Mouse (Mus musculus): ENCODE results near the gene Cnbd2. TPM values are rescaled to one million over a fixed set of nuclear protein-coding genes. Genes with fewer than 3 reads are reported as not detected.

Cnbd2 gene
- polyA plus RNA-seq (2017; shearing (Covaris generic)): 1 to 10 TPM; 3.1 to 6.4 TPM

DNA sequence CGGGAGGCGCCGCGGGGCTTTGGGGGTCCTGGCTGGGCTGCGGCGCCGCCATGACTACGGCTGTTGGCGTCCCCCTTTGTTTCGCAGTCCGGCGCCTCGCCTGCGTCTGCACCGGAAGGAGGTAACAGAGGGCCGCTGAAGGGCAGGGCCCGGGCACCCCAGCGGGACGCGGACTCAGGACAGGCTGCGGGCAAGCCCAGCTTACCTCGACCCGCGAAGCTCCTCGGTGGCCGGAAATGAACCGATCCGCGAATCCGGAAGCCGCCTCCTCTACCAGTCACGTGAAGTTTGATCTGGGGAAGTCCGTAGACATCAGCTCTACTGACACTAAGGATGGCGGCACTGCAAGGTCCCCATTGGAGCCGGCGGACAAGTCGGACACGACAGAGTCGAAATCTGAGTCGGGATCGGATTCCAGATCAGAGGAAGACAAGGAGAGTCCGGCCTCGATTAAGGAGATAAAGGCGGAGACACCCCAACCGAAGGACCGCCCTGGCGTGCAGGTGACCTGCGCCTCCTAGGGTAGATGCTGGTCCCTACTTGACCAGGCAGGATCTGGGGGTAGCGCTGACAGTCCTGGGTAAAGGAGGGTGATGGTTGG, at the start of gene Cnbd2, which contains the start of gene Scand1:
Gene Cnbd2 (plus strand): TSS at position 3 of the 601 bp plus-strand sequence.
Gene Scand1 (minus strand): TSS at position 408 of the 601 bp plus-strand sequence.
- ATAC-seq: peak; percentile 94

DNA sequence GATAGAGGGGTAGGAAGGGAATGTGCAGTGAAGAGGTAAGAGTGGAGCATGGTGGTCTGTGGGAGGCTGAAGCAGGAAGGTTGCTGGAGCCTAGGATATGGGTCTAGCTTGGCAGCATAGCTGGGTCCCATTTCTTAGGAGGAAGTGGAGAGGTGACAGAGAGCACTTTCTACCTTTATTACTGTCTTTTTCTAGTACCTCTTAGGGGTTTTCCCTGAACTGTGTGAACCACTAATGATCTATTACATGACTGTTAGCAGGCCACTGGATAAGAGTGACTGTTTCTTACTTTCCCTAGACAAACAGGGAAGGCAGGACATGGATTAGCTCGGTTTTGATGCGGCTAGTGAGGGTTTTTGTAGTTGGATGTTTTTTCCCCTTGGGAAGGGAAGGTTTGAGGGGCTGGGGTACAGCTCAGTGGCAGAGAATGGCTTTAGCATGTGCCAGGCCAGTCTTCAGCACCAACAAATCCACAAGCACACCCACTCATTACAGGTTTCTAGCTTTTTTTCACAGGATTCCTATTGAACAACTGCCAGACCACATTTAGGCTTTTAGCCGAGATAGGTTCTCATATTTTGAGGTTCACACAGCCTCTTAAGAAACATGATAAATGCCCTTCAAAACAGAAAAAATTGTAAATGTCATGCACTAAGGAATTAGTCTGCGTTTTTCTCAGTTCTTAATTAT, 48.8 kb upstream of the Cnbd2 start:
- ATAC-seq: peak; percentile 55

DNA sequence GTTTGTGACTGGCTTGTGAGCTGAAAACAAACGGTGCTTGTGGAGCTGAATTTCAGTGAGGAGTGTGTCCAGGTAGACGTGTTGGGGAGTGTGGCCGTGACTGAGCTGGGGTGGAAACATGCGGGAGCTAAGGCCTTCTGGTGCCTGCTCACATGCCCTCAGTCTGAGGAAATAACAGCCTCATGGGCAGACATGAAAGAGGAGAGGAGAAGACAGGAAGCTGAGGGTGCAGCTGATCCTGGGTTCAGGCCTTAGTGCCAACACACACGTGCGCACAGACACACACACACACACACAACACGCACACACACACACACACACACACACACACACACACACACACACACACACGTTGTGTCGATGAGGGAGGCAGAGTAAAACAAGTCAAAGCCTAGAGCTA, 44.5 kb upstream of the Cnbd2 start:
- ATAC-seq: no peak

DNA sequence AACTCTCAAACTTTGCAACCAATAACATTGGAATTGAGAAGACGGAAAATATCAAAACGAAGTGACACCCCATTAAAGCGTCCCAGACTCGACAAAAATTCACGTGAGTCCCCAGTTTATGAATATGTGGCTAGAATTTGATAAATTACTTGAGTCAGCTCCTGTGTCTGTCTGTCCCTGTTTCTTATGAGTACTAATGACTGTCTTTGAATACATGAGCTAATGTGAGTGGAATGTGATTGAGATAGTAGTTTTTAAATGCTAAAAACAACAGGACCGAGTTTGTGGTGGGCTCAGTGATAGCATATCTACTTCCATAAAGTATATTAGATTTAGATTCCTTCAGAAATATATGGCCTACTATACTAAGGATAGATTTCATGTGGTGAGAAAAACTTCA, 39.5 kb upstream of the Cnbd2 start:
- ATAC-seq: no peak

DNA sequence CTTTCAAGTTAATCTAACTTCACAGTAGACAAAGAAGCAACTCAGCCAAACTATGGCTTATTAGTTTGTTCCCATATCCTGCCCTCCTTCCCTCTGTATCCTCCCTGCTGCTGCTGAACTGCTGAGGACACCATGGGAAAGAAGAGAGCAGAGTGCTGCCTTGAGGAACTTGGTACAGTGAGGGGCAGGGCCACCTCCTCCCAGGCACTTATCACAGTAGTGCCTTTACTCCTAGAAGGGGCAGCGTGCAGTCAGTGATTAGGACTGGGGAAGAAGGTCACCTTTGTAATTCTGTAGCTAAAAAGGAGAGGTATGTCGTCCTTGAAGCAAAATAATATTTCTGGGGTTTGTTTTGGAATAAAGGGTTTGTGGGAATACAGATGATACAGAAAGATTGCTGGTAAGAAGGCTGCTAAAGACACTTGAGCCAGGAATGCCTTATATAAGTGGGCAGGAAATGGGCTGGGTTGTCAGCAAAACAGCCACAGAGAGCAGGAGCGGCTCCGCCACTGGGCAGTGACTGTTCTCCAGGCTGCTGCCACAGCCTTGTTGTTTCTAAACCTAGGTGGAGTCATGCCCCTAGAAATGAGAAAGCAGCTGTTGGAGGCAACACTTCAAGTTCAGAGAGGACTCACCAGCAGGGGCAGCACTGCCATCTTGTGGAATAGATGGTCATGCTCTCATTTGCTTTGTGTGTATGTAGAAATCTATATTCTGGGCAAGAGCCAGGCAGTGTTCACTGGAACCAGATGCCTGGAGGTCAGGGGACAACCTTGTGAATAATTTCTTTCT, 33.7 kb upstream of the Cnbd2 start:
- ATAC-seq: peak; percentile 73

DNA sequence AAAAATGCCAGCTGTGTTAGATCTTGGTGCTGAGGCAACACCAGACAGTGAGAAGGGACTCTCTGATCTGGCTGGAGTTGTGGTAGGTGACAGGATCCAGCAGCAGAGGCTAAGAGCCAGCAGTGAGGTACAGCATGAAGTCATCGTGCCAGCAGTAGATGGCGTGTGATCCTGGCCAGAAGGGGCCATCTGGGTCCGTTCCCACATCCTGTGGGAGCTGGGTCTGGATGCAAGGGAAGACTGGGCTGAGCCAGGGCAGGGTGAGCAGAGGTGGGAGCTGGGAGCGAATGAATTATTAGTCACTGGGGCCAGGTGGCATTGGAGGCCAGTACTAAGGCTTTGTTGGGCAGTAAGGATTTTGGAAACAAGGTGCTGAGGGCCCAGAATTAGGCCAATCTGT, 30.9 kb upstream of the Cnbd2 start:
- no peak for ATAC-seq

DNA sequence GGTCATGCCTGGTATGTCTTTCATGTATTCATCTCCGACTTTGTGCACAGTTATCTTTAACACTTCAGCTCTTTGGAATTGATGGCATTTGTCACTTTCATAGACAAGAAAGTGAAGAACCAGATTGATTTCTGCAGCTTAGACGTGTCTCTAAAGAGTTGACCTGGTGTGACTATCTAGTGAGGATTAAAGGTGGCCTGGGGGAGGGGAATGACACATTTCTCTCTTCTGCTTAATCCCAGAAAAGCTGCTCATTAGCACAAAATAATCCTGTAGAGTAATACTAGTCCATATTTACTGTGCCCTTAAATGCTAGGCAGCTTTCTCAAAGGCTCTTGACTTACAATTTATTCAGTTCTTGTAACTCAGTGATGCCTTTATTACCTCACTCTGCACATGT, 26.9 kb upstream of the Cnbd2 start:
- no peak for ATAC-seq

DNA sequence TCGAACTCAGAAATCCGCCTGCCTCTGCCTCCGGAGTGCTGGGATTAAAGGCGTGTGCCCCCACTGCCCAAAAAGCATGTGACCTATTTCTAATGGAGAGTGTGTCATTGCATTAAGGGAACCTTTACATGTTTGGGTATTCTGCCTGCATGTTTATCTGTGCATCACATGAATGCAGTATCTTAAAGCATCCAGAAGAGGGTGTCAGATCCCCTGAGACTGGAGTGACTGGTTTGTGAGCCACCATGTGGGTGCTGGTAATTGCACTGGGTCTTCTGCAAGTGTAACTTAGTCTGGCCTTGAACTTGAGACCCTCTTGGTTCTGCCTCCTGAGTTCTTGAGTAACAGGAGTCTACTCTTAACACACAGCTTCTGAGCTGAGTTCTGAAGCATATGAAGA, 25.4 kb upstream of the Cnbd2 start:
- ATAC-seq: no peak

DNA sequence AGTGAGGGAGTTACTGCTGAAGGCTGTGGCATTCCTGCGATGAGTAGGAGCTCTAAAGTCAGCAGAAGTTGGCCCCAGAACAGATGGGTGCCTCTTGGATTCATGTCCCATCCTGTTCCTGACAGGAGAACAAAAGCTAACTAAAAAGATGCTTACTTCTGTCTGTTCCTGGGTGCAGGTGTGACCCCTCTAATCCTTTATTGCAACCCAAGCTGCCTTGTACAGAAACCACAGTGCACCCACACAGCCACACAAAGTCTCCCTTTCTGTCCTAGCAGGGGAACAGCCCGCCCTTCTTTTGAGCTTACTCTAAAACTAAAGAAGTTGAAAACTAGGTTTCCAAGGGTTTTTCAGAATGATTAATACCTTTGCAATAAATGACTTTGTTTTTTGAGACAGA, 23.9 kb upstream of the Cnbd2 start:
- no peak for ATAC-seq

DNA sequence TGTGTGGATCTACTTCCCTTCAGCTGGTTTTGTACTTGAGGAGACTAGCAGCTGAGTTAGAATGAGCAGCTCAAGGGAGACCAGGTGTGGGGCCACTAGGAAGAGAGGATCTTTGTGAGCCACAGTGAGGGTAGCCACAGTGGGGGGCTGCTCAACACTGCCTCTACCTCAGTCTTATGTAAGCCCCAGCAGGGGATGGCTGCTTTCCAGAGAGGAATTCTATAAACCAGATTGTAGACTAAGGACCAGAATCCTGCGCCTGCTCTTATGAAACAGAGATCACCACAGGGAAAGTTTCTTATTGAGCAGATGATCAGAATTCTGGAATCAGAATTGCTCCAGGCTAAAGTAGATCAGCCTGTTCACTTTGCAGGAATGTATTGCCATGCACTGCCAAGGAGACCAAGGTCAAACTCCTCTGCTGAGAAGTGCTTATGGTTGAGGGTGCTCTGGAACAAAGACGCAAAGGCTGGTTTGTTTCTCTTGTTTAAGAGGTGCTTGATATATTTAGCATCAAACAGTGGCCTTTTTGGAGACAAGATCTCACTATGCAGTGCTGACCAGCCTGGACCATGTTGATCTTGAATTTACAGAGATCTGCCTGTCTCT, 22.4 kb upstream of the Cnbd2 start:
- ATAC-seq: no peak

DNA sequence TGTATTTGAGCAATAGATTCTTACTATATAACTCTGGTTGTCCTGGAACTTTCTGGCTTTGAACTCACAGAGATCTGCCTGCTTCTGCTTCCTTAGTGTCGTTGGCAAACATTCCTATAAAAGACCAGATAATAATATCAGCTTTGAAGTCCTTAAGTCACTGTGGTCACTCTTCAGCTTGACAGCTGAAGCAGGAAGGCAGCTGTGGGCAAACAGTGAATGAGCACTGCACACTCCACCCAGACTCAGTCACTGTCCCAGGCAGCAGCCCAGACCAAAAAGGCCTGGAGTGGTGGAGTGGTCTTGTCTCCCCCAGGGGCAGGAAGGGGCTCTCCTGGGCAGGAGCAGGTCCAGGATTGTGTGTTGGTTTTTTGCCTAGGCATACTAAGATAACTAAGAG, 20.1 kb upstream of the Cnbd2 start:
- no peak for ATAC-seq

DNA sequence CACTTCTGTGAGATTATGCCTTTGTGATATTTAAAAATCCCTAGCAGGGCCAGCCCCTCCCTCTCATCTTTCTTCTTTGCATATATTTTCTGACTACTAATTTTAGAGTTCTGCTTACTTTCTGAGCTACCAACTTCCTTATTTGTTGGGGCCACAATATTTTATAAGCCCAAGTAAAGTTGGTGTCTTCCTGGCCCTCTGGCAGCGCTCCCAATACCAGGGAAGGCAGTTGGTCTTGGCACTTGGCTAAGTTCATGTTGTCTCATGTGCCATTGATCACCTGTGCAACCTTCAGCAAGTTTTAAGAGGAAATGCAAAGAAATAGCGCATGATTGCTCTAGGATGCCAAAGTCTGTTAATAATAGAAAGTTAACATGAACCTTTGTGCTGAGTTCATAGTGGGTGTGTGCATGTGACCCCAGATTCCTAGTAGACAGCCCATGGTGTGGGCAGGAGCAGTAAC, 16.5 kb upstream of the Cnbd2 start:
- ATAC-seq: no peak

DNA sequence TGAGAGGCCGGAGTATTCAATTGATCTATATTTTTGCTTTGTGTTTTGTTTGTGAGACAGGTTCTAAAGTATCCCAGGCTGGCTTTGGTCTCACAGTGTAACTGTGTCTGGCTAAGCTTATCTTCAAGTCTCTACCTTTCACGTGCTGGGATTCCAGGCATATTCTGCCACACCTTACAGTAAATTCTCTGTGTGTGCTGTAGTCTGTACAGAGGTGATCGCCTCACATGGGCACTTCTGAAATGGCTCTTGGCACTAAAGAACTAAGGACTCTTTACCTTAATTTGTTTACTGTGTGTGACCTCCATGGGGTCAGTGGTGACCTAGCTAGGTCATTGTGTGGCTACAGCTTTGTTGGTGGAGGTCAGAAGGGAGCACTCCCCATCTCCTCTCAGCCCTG, 15.9 kb upstream of the Cnbd2 start:
- ATAC-seq: no peak

DNA sequence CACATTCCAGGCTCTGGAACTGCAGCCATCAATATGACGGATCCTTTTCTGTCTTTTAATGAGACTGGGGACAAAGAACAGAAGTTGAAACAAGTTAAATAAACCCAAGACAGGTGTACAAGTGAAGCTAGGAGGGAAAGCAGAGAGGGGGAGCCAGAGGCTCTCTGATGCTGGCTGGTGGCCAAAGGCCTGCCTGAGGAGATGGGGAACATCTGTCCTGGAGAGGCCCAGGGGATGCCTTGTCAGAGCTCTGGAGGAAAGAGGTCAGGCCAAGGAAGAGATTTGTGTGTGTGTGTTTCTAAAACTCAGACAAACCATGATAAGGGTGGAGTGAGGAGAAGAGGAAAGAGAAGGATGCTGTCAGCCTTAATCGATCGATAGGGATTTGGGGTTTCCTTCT, 14.4 kb upstream of the Cnbd2 start:
- ATAC-seq: no peak

DNA sequence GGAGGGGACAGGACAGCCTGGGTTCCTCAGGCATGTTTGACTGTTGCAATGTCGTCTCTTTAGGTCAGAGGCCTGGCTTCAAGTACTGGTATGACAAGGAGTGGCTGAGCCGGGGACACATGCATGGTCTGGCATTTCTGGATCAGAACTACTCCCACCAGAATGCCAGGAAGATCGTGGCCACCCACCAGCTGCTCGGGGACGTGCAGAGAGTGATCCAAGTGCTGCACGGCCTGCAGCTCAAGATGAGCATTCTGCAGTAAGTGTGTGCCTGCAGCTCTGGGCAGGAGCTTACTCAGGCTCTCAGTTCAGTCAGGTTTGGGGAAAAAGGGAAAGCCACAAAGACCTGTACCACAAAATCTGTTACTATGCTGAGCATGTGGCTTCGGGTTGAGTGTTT, 13.6 kb upstream of the Cnbd2 start:
- ATAC-seq: no peak

DNA sequence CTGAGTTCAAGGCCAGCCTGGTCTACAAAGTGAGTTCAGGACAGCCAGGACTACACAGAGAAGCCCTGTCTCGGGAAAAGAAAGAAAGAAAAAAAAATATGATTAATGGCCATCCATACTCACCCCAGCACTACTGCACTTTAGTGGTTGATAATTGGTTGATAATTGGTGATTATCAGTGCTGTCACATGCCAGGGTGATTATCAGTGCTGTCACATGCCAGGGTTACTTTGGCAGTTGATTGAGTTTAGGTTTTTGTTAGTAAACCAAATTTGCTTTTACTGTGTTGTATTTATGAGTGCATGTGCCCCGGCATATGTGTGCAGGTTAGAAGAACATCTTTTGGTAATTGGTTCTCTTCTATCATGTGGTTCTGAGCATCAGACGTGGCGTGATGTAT, 10.0 kb upstream of the Cnbd2 start:
- no peak for ATAC-seq

DNA sequence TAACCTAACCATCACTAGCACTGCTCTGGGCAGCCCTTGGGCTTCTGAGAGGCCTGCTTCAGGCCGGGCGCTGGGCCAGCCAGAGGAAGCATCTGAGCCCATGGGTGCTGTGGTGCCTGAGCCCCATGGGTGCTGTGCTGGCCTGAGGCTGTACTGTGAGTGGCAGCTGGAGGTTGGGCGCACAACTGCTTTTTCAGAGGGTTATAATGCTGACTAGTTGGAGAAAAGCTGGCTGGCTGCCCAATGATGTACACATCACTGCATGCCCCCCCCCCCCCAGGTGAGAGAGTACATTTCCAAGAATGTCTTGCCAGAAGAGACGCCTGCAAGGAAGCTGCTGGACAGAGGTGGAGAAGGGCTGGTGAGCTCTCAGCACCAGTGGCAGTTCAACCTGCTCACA, 7.7 kb upstream of the Cnbd2 start:
- no peak for ATAC-seq

DNA sequence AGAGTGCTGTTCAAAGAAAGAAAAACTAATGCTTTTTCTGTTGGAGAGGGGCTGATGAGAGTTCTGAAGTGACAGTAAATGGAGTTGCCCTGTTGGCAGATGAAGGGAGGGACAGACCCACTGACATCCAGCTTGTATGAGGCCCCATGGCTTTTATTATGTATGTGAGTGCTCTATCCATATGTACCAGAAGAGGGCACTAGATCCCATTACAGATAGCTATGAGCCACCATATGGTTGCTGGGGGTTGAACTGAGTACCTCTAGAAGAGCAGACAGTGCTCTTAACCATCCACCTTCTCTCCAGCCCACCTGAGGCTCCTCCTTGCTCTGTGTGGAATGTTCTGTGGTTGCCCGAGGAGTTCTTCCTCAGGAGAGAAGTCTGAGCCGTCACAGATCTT, 6.3 kb upstream of the Cnbd2 start:
- no peak for ATAC-seq

DNA sequence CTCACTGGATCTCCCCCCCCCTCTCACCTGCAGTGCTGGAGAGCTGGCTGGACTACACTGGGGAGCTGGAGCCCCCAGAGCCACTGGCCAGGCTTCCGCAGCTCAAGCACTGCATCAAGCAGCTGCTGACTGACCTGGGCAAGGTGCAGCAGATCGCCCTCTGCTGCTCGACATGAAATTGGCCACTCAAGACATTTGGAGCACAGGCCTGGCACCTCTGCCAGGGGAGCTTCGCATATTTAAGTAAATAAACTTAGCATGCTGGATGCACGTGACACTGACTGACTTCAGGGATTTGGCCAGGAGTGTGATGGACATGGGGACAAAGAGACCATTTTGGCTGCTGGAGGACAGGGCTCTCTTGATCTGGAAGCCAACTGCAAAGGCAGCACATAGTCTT, 4.8 kb upstream of the Cnbd2 start:
- no peak for ATAC-seq

DNA sequence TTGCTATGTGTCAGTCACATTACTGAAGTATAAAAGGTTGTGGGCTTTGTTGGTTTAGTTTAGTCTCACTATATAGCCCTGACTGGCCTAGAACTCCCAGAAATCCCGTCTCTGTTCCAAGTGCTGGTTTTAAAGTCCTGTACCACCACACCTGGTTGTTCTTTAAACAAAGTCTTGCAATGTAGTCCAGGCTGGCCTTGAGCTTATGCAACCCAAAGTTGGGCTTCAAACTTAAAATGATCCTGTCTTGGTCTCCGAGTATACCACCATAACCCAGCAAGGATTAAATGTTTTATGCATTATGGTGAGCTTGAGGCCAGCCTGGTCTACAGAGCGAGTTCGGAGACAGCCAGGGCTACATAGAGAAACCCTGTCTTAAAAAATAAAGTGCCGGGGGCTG, 2.2 kb upstream of the Cnbd2 start:
- ATAC-seq: no peak

DNA sequence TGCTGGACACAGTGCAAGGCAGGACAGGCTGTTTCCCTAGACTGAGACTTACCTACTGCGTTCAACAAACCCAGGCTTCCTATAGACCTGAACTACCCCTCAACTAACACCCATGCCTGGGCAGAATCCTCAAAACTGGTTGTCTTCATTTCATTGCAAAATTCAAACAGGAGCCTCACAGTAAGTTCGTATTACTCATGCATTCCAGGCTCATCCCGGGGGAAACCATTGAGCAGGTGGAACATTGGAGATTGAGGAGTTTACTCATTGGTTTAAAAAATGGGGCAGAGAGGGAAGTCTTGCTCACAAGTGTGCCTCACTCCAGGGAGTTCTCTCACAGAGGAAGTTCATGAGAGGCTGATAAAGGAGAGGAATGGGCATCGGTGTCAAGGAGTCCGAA, 1.6 kb upstream of the Cnbd2 start:
- ATAC-seq: no peak

DNA sequence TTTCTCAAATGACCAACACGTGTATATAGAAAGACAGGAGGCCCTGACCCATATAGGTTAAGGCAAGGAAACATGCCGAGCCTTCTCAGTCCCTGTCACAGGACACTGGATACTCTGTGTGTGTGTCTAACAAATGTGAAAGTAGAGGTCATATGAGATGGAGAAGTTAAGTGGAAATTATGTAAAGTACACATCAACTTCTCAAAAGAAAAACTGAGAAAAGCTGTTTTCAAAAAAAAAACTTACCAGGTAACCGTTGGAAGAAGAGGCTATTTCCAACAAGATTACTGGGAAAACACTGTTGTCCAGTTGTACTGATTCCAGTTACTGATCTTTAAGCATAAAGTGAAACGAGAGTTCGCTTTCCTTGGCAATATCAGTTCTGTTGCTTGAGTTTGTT, 1.2 kb upstream of the Cnbd2 start:
- ATAC-seq: no peak

DNA sequence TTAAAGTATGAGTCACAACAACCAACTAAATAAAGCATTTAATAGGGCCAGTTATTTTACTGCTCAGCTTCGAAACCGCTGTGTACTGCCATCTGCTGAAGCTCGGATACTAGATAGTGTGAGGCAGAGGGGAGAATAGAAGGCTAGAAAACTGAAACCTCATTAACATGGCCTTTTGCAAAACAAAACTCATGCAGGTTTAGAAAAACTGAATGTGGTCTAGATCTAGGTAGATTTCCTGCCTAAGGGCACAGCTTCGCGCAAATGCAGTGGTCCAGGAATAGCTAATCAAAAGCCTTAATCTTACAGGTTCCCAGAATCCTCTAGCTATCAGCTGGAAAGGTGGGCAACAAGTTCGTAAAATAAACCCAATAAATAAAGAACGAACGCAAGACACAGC, 658 bp upstream of the Cnbd2 start:
- peak; percentile 11 for ATAC-seq

Measured in activated CD4-positive, CD25-positive, alpha-beta regulatory T cell, adult 4 months (primary cell).